Mouse (Mus musculus): ENCODE data around the gene Ptms. TPM values are rescaled to one million over a fixed set of nuclear protein-coding genes. Genes with fewer than 3 reads are reported as not detected.

The Ptms gene
- polyA plus RNA-seq, 2 experiments, result 306 to 1,126 TPM

DNA sequence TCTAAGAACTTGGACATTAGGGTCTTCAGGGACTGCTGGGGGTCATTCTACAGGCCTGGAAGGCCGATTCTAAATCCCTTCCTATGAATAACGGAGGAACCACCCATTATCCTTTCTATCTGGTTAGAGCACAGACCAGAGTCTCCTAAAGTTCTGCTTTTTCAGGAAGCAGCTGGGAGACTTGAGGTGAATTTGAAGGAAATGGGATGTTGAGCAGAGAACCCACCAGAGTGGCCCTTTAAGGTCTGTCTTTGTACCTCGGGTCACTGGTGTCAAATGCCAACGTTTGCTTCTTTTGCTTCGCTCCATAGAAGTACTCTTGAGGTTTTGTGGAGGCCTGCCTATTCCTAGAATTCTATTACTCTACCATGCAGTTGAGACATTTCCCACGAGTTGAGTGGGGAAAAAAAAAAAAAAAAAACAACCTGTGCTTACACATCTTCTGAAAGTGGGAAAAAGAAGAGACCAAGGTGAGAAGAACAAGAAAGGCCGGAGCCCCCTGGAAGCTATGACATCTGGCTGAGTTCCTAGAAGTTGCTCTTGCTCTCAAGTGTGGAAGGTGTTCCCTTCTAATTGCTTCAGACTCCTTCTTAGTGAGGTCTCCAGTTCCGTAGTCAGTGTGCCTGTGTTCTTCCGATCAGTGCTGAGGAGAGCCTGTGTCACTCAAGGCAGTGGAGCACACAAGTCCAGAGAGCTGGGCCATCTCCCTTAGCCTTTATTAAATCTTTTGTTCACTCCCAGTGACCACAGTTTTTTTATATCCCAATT lies 599 bp upstream of the Ptms start:
- Histone ChIP-seq H3K36me3 (ENCODE audit: control insufficient read depth, insufficient read depth, low read length) (no peaks in the 10 kb centered on the region), H3K9ac (ENCODE audit: low read depth, low read length, severe bottlenecking) (no peak overlapping the region), H3K9me3 (ENCODE audit: control insufficient read depth, low read length) (no peaks in the 10 kb centered on the region), H3K27ac (replicated peaks; ENCODE audit: low read depth, low read length) (peak overlapping the region; percentile 99), H3K4me3 (replicated peaks; ENCODE audit: low read length) (peak overlapping the region; percentile 92), H3K27me3 (ENCODE audit: control insufficient read depth, insufficient read depth, low read length) (no peaks in the 10 kb centered on the region), H3K4me2 (replicated peaks; ENCODE audit: low read depth, low read length, severe bottlenecking) (peak overlapping the region; percentile 98), H3K4me1 (ENCODE audit: control insufficient read depth, insufficient read depth, low read length) (peaks cover 41% of the 10 kb centered on the region)
- no peak for ATAC-seq (ENCODE audit: low FRiP score, low read depth)
- no peak for TF ChIP-seq POLR2A (IDR thresholded peaks at IDR 0.05; ENCODE audit: borderline replicate concordance, extremely low read depth, insufficient read depth, insufficient read length)
- no peak for DNase-seq (ENCODE audit: low spot score)
- WGBS, result 21% methylated on average over 9 of the region's 9 CpGs

DNA sequence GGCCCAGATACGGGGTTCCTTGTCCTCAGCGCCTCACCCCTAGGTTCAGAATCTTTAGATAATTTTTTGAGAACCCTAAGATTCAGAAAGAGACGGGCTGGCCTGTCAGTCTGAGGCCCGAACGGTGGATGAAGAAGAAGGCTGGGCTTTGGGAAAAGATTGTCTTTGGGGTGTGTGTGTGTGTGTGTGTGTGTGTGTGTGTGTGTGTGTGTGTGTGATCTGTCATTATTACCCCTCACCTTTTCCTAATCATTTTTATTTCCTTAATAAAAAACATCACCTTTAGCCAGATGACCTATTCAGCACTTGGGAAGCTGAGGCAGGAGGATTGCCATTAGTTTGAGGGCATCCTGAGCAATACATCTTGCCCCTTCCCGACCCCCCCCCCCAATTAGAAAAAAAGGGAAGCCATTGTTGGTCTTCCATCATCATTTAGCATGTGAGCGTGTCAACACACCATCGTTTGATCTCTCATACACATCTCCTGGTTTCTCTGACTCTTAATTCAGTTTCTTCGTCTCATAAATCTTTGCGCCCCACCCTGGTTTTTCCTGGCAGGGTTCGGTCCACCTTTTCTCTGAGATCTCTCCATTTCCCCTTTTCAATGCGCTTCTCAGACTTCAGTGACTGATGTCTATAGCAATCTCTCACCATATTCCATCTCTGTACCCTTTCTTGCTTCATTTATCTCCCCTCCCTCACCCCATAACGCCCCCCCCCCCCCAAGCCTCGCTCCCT lies 844 bp downstream of the Ptms start:
- ATAC-seq (ENCODE audit: low FRiP score, low read depth), result no peak
- no peak for TF ChIP-seq POLR2A (IDR thresholded peaks at IDR 0.05; ENCODE audit: borderline replicate concordance, extremely low read depth, insufficient read depth, insufficient read length)
- H3K4me2 ChIP-seq (replicated peaks; ENCODE audit: low read depth, low read length, severe bottlenecking), result peak overlapping the region; percentile 98
- H3K9me3 ChIP-seq (ENCODE audit: control insufficient read depth, low read length), result no peaks in the 10 kb centered on the region
- H3K4me3 ChIP-seq (replicated peaks; ENCODE audit: low read length), result peak overlapping the region; percentile 92
- DNase-seq (ENCODE audit: low spot score), result no peak
- H3K9ac ChIP-seq (ENCODE audit: low read depth, low read length, severe bottlenecking), result no peak overlapping the region
- peak overlapping the region; percentile 99 for H3K27ac ChIP-seq (replicated peaks; ENCODE audit: low read depth, low read length)
- 22% methylated on average over 13 of the region's 14 CpGs for WGBS
- peaks cover 38% of the 10 kb centered on the region for H3K4me1 ChIP-seq (ENCODE audit: control insufficient read depth, insufficient read depth, low read length)
- H3K27me3 ChIP-seq (ENCODE audit: control insufficient read depth, insufficient read depth, low read length), result no peaks in the 10 kb centered on the region
- H3K36me3 ChIP-seq (ENCODE audit: control insufficient read depth, insufficient read depth, low read length), result peaks cover 10% of the 10 kb centered on the region

DNA sequence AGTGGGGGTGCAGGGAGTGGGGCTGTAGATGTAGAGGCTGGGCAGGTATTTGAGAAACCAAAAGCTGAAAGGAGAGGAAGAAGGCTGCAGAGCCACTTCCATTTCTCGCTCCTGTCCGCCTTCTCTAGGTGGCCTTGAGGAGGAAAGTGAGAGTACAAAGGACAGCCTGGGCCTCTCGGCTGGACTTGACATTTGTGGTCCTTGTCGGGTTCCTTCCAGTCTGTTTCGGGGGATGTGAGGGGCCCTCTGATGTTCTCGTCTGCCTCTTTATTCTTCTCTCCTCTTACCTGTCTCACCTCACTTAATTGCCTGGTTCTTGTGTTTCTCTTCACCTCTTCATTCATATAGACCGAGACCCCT lies 1.6 kb downstream of the Ptms start:
- Histone ChIP-seq H3K4me2 (replicated peaks; ENCODE audit: low read depth, low read length, severe bottlenecking) (peak overlapping the region; percentile 98), H3K9ac (ENCODE audit: low read depth, low read length, severe bottlenecking) (peak overlapping the region; percentile 99), H3K27me3 (ENCODE audit: control insufficient read depth, insufficient read depth, low read length) (no peaks in the 10 kb centered on the region), H3K4me1 (ENCODE audit: control insufficient read depth, insufficient read depth, low read length) (peaks cover 38% of the 10 kb centered on the region), H3K36me3 (ENCODE audit: control insufficient read depth, insufficient read depth, low read length) (peaks cover 17% of the 10 kb centered on the region), H3K4me3 (replicated peaks; ENCODE audit: low read length) (peak overlapping the region; percentile 92), H3K27ac (replicated peaks; ENCODE audit: low read depth, low read length) (peak overlapping the region; percentile 99), H3K9me3 (ENCODE audit: control insufficient read depth, low read length) (no peaks in the 10 kb centered on the region)
- WGBS, result 9% methylated on average over 7 of the region's 7 CpGs
- no peak for ATAC-seq (ENCODE audit: low FRiP score, low read depth)
- TF ChIP-seq POLR2A (IDR thresholded peaks at IDR 0.05; ENCODE audit: borderline replicate concordance, extremely low read depth, insufficient read depth, insufficient read length), result no peak
- DNase-seq (ENCODE audit: low spot score), result no peak

DNA sequence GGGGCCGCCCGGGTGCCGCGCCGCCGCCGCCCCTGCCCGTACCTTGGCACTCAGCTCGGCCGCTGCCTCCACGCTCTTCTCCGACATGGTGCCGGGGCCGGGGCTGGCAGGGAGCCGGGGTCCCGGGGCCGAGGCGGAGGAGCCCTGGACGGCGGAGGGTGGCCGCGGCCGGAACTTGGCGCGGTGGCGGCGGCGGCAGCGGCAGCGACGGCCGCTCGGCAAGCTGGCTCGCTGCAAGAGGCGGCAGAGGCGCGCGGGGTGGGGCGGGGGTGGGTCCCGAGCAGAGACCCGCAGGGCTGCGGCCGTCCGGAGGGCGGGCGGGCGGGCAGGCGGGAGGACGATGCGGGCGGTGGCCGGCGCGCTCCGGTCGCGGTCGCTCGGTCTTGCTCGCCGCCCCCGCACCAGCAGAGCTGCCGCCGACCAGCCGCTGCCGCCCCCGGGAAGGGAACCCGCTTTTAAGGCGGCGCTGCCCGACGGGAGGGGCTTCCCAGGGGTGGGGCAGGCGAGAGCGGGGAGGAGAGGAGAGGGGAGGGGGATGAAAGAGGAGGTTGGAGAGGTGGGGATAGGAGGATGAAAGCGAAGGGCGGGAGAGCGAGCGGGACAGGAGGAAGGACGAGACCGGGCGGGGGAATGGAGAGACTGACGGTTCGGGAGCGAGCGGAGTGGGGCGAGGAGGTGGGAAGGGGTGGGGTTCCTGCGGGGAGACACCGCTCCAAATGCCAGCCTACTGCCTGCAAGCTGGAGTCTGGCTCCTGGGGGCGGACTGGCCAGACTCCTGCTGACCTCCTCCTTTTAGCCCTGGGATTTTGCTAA lies 2.2 kb downstream of the Ptms start:
- Histone ChIP-seq H3K9me3 (ENCODE audit: control insufficient read depth, low read length) (no peaks in the 10 kb centered on the region), H3K27me3 (ENCODE audit: control insufficient read depth, insufficient read depth, low read length) (no peaks in the 10 kb centered on the region), H3K27ac (replicated peaks; ENCODE audit: low read depth, low read length) (peak overlapping the region; percentile 99), H3K9ac (ENCODE audit: low read depth, low read length, severe bottlenecking) (peak overlapping the region; percentile 99), H3K4me2 (replicated peaks; ENCODE audit: low read depth, low read length, severe bottlenecking) (peak overlapping the region; percentile 98), H3K4me3 (replicated peaks; ENCODE audit: low read length) (peak overlapping the region; percentile 92), H3K36me3 (ENCODE audit: control insufficient read depth, insufficient read depth, low read length) (peaks cover 22% of the 10 kb centered on the region), H3K4me1 (ENCODE audit: control insufficient read depth, insufficient read depth, low read length) (peaks cover 38% of the 10 kb centered on the region)
- peak; percentile 51 for ATAC-seq (ENCODE audit: low FRiP score, low read depth)
- under 1% methylated on average over 30 of the region's 89 CpGs for WGBS
- DNase-seq (ENCODE audit: low spot score), result peak; percentile 92
- TF ChIP-seq POLR2A (IDR thresholded peaks at IDR 0.05; ENCODE audit: borderline replicate concordance, extremely low read depth, insufficient read depth, insufficient read length), result peak; percentile 93; the same call in 1 of the 2 replicates
